Mouse (Mus musculus) limb, embryonic 10.5 days (tissue): ENCODE results near the gene Sycp2. TPM values are rescaled to one million over a fixed set of nuclear protein-coding genes. Genes with fewer than 3 reads are reported as not detected.
A peak's percentile ranks its signal among the peaks of the same experiment; 100 is the strongest.

ENCODE experiments used
- DNase-seq: peaks from one replicate; pipeline ENCODE4 v3.0.0-alpha.2; 2017; ENCODE audit warnings: low spot score
- H3K27ac ChIP-seq: fragments of 300-500 bp; sonication (generic); 2 replicates; pipeline ENCODE4 v1.5.1; 2016; ENCODE audit warnings: mild to moderate bottlenecking
- H3K27me3 ChIP-seq: fragments of 300-500 bp; sonication (generic); 2 replicates; pipeline ENCODE4 v1.6.1; 2016; ENCODE audit warnings: low read depth, mild to moderate bottlenecking; ENCODE audit not compliant: poor library complexity, severe bottlenecking
- H3K36me3 ChIP-seq: fragments of 300-500 bp; sonication (generic); 2 replicates; pipeline ENCODE4 v1.6.1; 2016; ENCODE audit warnings: mild to moderate bottlenecking, moderate library complexity
- H3K4me1 ChIP-seq: fragments of 300-500 bp; sonication (generic); 2 replicates; pipeline ENCODE4 v1.6.1; 2016
- H3K4me3 ChIP-seq: fragments of 300-500 bp; sonication (generic); 2 replicates; pipeline ENCODE4 v1.5.1; 2016; ENCODE audit warnings: mild to moderate bottlenecking, moderate library complexity
- H3K9me3 ChIP-seq: fragments of 300-500 bp; sonication (generic); replicated peaks from 2 replicates; pipeline ENCODE4 v1.6.1; 2016; ENCODE audit warnings: mild to moderate bottlenecking
- WGBS: fragments of 180-500 bp; shearing (Covaris S2); methylation state at CpG from one replicate; pipeline ENCODE4 v1.1.7; 2016; 5-methylcytosine and 5-hydroxymethylcytosine counted together
- polyA plus RNA-seq: library from polyadenylated mRNA; unstranded; fragments of >200 nt; fragmentation: Nextera tagmentation; extraction: Ambion mirVana; gene quantifications from 2 replicates; pipeline ENCODE4 v1.2.1, GENCODE M21; 2016

Gene Sycp2
- 0.04 and 0.09 TPM in 2 replicates for polyA plus RNA-seq

DNA sequence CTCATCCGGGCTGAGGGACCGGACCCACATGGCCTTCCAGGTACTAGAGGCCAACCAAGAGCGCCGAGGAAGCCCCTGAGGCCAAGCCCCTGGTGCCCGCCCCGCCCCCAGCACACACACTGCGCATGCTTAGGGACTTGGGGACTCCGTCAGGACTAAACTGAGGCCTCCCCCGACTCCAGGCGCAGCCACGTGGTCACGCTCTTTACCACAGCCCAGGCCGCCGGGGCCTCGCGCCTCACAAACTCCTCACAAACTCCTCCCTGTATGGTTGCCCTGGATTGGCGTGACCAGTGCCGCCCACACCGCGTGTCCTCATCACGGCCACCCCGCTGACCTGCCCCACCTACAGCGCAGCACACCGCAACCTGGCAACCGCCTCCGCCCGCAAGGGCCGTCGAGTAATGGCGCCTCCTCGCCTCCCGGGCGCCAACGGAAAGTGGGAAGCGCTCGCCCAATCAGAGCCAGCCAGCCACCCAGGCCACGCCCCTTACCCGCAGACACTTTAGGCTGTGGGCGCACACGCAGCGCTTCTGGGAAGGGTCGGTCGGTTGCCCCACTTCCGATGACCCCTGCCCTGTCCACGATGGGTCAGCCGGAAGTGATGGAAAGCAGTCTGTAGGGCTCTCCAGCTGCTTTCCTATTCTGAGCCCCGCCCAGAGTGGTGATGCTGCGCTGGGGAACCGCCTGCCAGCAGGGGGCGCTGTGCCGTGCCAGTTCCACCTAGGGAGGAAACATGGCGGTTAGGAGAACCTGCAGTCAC, at the start of gene Sycp2:
TSS of gene Sycp2 (minus strand) at position 633 of the 763 bp plus-strand sequence.
- DNase-seq = no peak
- H3K36me3 ChIP-seq = 0 out of 2 replicates have a peak, but pooled peaks cover 5% of the 10 kb centered on the region
- peaks cover 8% of the 10 kb centered on the region; the same call in 1 of the 2 replicates for H3K9me3 ChIP-seq
- H3K4me1 ChIP-seq = peaks cover 10% of the 10 kb centered on the region
- WGBS = 82% methylated on average over 52 of the region's 52 CpGs
- H3K27ac ChIP-seq = no peak within 1 kb of the TSS
- peaks cover 7% of the 10 kb centered on the region; the same call in 1 of the 2 replicates for H3K27me3 ChIP-seq
- H3K4me3 ChIP-seq = no peak within 1 kb of the TSS

DNA sequence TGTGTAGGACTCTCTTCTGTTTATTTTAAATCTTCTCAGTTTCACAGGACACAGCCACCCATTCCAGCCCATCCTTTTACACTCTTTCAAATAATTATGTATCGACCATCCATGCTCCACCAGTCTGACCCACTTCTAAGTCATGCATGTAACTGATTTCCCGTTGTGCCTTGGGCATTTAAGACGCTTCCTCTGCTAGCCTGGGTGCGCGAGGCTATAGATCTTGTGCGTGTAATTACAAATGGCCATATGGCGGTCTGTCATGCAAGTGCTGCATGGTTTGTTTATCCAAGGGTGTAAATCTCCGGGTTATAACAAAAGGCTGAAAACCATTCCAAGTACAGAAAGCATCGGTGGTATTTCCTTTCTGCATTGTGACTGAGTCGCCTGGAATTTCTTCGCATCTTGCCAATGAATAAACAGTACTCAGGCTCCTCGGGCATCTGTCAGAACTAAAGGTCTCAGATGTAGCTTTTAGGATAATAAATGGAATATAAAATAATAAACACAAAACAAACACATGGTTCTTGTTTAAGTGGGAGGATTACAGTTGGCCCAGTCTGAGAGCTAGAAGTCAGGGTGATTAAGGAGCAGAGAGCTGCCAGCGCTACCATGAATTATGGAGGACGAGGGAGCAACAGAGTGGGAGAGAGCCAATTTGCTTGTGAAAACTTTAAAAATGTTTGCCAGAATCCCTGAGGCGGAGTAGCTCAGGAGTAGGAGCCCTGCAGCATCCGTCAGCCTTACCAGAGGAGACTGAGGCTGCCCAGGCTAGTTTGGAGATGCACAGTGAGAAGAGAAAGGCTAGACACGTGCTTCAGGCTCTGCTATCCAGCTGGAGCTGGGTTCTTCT, 47.4 kb upstream of the Sycp2 start:
- peak; percentile 54 for DNase-seq
- 29% methylated on average over 17 of the region's 17 CpGs for WGBS
- no peaks in the 10 kb centered on the region for H3K27me3 ChIP-seq
- H3K4me3 ChIP-seq = peak overlapping the region; percentile 6
- no peaks in the 10 kb centered on the region for H3K9me3 ChIP-seq
- no peaks in the 10 kb centered on the region for H3K36me3 ChIP-seq
- peaks cover 37% of the 10 kb centered on the region for H3K4me1 ChIP-seq
- peak overlapping the region; percentile 83 for H3K27ac ChIP-seq

GRCm38 (mm10) chr2:178450961-178451360, 43.5 kb upstream of the Sycp2 start:
- H3K27ac ChIP-seq = peak overlapping the region; percentile 66; the same call in 1 of the 2 replicates
- WGBS = 75% methylated on average over 10 of the region's 10 CpGs
- H3K4me3 ChIP-seq = no peak overlapping the region
- H3K9me3 ChIP-seq = no peaks in the 10 kb centered on the region
- H3K36me3 ChIP-seq = no peaks in the 10 kb centered on the region
- no peaks in the 10 kb centered on the region for H3K27me3 ChIP-seq
- no peak for DNase-seq
- H3K4me1 ChIP-seq = peaks cover 32% of the 10 kb centered on the region

- DNase-seq = no peak
- Histone ChIP-seq H3K4me1 (peaks cover 27% of the 10 kb centered on the region), H3K27me3 (no peaks in the 10 kb centered on the region), H3K27ac (no peak overlapping the region; the same call in 1 of the 2 replicates), H3K4me3 (no peak overlapping the region), H3K36me3 (no peaks in the 10 kb centered on the region), H3K9me3 (no peaks in the 10 kb centered on the region)
- 26% methylated on average over 2 of the region's 2 CpGs for WGBS
Observed at GRCm38 (mm10) chr2:178450236-178450635, 42.8 kb upstream of the Sycp2 start.

GRCm38 (mm10) chr2:178449386-178449785, 41.9 kb upstream of the Sycp2 start:
- H3K27me3 ChIP-seq = no peaks in the 10 kb centered on the region
- no peak for DNase-seq
- H3K4me1 ChIP-seq = peaks cover 19% of the 10 kb centered on the region
- H3K9me3 ChIP-seq = no peaks in the 10 kb centered on the region
- H3K27ac ChIP-seq = no peak overlapping the region
- 91% methylated on average over 4 of the region's 4 CpGs for WGBS
- no peaks in the 10 kb centered on the region for H3K36me3 ChIP-seq
- H3K4me3 ChIP-seq = no peak overlapping the region

DNA sequence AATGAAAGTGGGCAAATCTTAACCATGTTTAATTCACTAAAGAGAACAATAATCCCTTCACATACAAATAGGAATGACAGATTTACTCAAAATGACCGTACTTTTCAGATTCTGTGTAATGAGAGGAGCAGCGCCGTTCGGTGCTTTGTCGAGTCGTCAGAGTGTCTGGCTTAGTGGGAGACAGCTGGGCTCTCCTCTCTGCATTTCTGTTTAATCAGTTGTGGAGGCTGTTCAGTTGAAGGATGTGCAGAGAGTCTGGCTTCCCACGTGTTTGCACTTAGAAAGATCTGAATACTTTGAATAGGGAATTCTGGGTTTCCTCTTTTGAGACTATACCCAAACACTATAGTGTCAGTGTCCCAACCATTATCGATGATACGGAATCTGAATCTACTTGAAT, 29.8 kb upstream of the Sycp2 start:
- WGBS = 75% methylated on average over 9 of the region's 9 CpGs
- H3K9me3 ChIP-seq = no peaks in the 10 kb centered on the region
- H3K4me1 ChIP-seq = peaks cover 7% of the 10 kb centered on the region
- H3K27me3 ChIP-seq = no peaks in the 10 kb centered on the region
- H3K4me3 ChIP-seq = no peak overlapping the region
- DNase-seq = no peak
- H3K27ac ChIP-seq = no peak overlapping the region
- H3K36me3 ChIP-seq = no peaks in the 10 kb centered on the region

- Histone ChIP-seq H3K4me3 (no peak overlapping the region), H3K27me3 (no peaks in the 10 kb centered on the region), H3K27ac (no peak overlapping the region), H3K36me3 (no peaks in the 10 kb centered on the region), H3K4me1 (peaks cover 16% of the 10 kb centered on the region), H3K9me3 (no peaks in the 10 kb centered on the region)
- 76% methylated on average over 2 of the region's 2 CpGs for WGBS
- no peak for DNase-seq
Observed at GRCm38 (mm10) chr2:178433903-178434302, 26.4 kb upstream of the Sycp2 start.

DNA sequence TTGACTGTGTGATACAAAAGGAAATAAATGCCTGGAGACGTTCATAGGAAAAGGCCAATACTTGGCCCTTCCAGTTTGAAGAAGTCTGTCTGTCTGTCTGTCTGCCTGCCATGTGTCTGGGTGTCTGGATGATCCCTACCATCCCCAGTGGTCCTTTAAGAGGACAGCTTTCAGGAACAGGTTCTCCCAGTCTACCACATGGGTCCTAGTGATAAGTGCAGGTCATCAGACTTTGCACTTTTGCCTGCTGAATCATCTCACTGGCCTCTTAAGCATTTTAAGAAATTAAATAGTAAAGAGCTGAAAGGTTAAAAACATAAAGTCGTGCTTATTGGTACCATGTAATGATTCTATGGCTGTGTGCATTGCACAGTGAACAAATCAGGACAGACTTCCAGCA, 26.0 kb upstream of the Sycp2 start:
- Histone ChIP-seq H3K9me3 (no peaks in the 10 kb centered on the region), H3K4me3 (no peak overlapping the region), H3K36me3 (no peaks in the 10 kb centered on the region), H3K27me3 (no peaks in the 10 kb centered on the region), H3K27ac (no peak overlapping the region), H3K4me1 (peaks cover 16% of the 10 kb centered on the region)
- no peak for DNase-seq
- 79% methylated on average over 2 of the region's 2 CpGs for WGBS

DNA sequence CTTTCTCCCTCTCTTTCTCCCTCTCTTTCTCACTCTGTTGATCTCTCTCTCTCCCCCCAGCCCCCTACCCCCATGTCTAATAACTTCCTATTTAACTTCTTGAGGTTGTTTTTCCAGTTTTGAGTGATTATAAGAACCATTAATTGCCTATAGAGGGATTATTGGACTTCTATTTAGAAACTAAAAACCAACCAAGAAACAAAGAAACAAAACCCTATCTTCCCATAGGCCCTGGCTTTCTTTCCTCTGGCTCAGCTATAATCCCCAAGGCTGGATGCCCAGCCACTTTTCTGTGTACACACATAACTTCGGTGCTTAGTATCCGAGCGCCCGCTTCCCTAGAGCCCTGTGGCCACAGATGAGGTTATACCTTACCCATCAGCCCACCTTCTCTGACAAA, 22.7 kb upstream of the Sycp2 start, which contains the start of gene Cdh26:
TSS of gene Cdh26 (plus strand) at position 301 of the 400 bp plus-strand sequence.
- no peaks in the 10 kb centered on the region for H3K36me3 ChIP-seq
- 89% methylated on average over 4 of the region's 4 CpGs for WGBS
- no peaks in the 10 kb centered on the region for H3K9me3 ChIP-seq
- no peak within 1 kb of the TSS; the same call in 1 of the 2 replicates for H3K27ac ChIP-seq
- no peak for DNase-seq
- no peak within 1 kb of the TSS for H3K4me3 ChIP-seq
- H3K27me3 ChIP-seq = no peaks in the 10 kb centered on the region
- peaks cover 9% of the 10 kb centered on the region for H3K4me1 ChIP-seq

- Histone ChIP-seq H3K27ac (no peak overlapping the region), H3K4me3 (no peak overlapping the region), H3K36me3 (no peaks in the 10 kb centered on the region), H3K27me3 (no peaks in the 10 kb centered on the region), H3K4me1 (peaks cover 9% of the 10 kb centered on the region), H3K9me3 (no peaks in the 10 kb centered on the region)
- no peak for DNase-seq
- WGBS = 85% methylated on average over 6 of the region's 6 CpGs
Observed at GRCm38 (mm10) chr2:178429426-178429825, 21.9 kb upstream of the Sycp2 start.

DNA sequence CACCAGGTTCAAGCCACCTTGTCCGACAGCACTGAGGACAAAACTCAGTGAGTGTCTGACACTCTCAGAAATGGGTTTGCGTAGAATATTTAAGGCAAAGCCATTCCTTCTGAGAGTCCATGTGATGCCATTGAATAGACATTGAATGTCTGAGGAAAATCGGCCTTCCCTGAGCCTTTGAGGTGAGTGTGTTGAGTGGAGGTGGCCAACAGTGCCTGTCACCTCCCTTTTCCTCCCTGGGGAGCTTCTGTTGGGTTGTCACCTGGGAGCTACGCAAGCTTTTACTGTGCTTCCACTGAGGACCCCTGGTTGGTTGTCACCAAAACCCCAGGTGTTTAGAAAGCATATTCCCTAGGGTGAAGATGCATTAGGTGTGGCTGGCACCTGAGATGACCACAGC, 21.2 kb upstream of the Sycp2 start:
- no peaks in the 10 kb centered on the region for H3K9me3 ChIP-seq

GRCm38 (mm10) chr2:178428183-178428582, 20.7 kb upstream of the Sycp2 start:
- no peak for DNase-seq
- Histone ChIP-seq H3K4me1 (peaks cover 14% of the 10 kb centered on the region), H3K9me3 (no peaks in the 10 kb centered on the region), H3K27me3 (no peaks in the 10 kb centered on the region), H3K4me3 (no peak overlapping the region), H3K27ac (no peak overlapping the region), H3K36me3 (no peaks in the 10 kb centered on the region)
- WGBS = 80% methylated on average over 9 of the region's 9 CpGs

More for the DNA sequence above, 21.2 kb upstream of the Sycp2 start:
- Histone ChIP-seq H3K27ac (no peak overlapping the region), H3K4me3 (no peak overlapping the region), H3K4me1 (peaks cover 9% of the 10 kb centered on the region), H3K36me3 (no peaks in the 10 kb centered on the region), H3K27me3 (no peaks in the 10 kb centered on the region)
- no peak for DNase-seq
- WGBS = 84% methylated on average over 4 of the region's 4 CpGs

GRCm38 (mm10) chr2:178427181-178427580, 19.7 kb upstream of the Sycp2 start:
- Histone ChIP-seq H3K4me3 (no peak overlapping the region), H3K4me1 (peaks cover 24% of the 10 kb centered on the region), H3K36me3 (no peaks in the 10 kb centered on the region), H3K27ac (no peak overlapping the region), H3K27me3 (no peaks in the 10 kb centered on the region), H3K9me3 (no peaks in the 10 kb centered on the region)
- no peak for DNase-seq
- 87% methylated on average over 5 of the region's 5 CpGs for WGBS
